Mouse (Mus musculus) CH12.LX (cell line): ENCODE results near the gene Meis2. TPM values are rescaled to one million over a fixed set of nuclear protein-coding genes. Genes with fewer than 3 reads are reported as not detected.

Source experiments
- DNase-seq: peaks from one replicate; pipeline ENCODE4 v3.0.0-alpha.2; 2013; ENCODE audit errors: extremely low read depth
- H3K27ac ChIP-seq: 2 replicates; pipeline ENCODE4 v1.5.1; 2012; ENCODE audit warnings: low read depth, mild to moderate bottlenecking, control low read depth, moderate library complexity; ENCODE audit not compliant: insufficient read depth
- H3K27me3 ChIP-seq: replicated peaks from 2 replicates; pipeline ENCODE3; 2012; ENCODE audit warnings: inconsistent platforms
- H3K36me3 ChIP-seq, 2 experiments: replicated peaks in 1 of 2; 2 replicates each; pipeline versions ENCODE3 to v1.6.1; 2012; ENCODE audit warnings: inconsistent platforms in 1 of 2, low read length in 1 of 2, mild to moderate bottlenecking in 1 of 2, mixed read lengths in 1 of 2, moderate library complexity in 1 of 2; ENCODE audit not compliant: control insufficient read depth in 1 of 2, insufficient read depth in 1 of 2
- H3K4me1 ChIP-seq, 2 experiments: 2 replicates each; pipeline ENCODE4 v1.6.1; 2012; ENCODE audit warnings: inconsistent platforms in 1 of 2, moderate library complexity in 1 of 2; ENCODE audit not compliant: insufficient read depth in 2 of 2, control insufficient read depth in 1 of 2
- H3K4me2 ChIP-seq: 2 replicates; pipeline ENCODE4 v1.6.1; 2012; ENCODE audit warnings: low read depth, mild to moderate bottlenecking, control low read depth; ENCODE audit not compliant: poor library complexity, insufficient read depth, severe bottlenecking
- H3K4me3 ChIP-seq, 3 experiments: fragments of 150-350 bp in 1 of 3; sonication (generic) in 1 of 3; replicated peaks in 1 of 3; 2 replicates each; pipeline versions ENCODE3 to v1.5.1; 2011 to 2012; ENCODE audit warnings: low read depth in 2 of 3, low read length in 2 of 3, mild to moderate bottlenecking in 2 of 3, moderate library complexity in 2 of 3, control low read depth in 1 of 3, improper control_type of control experiment in 1 of 3, inconsistent platforms in 1 of 3, mixed read lengths in 1 of 3; ENCODE audit not compliant: poor library complexity in 1 of 3
- H3K79me2 ChIP-seq: replicated peaks from 2 replicates; pipeline ENCODE4 v1.6.1; 2012; ENCODE audit warnings: mild to moderate bottlenecking, moderate library complexity; ENCODE audit not compliant: control insufficient read depth, poor library complexity, insufficient read depth, severe bottlenecking; ENCODE audit errors: extremely low read depth
- H3K9ac ChIP-seq: 2 replicates; pipeline ENCODE4 v1.6.1; 2012; ENCODE audit warnings: low read depth, mild to moderate bottlenecking, control low read depth, moderate library complexity; ENCODE audit not compliant: insufficient read depth
- H3K9me3 ChIP-seq: replicated peaks from 2 replicates; pipeline ENCODE3; 2012; ENCODE audit warnings: low read length, inconsistent platforms, mixed read lengths
- BHLHE40 ChIP-seq: IDR thresholded peaks from 2 replicates; pipeline ENCODE4 v1.6.1; 2011; ENCODE audit warnings: mild to moderate bottlenecking, low read depth, low read length, improper control_type of control experiment
- CHD2 ChIP-seq: IDR thresholded peaks from 2 replicates; pipeline ENCODE4 v1.6.1; 2011; ENCODE audit warnings: low read length, improper control_type of control experiment
- CTCF ChIP-seq, 2 experiments: IDR thresholded peaks in 1 of 2; conservative IDR thresholded peaks in 1 of 2; 2 replicates each; pipeline ENCODE4 v1.5.1; 2011 to 2012; ENCODE audit warnings: low read depth in 2 of 2, low read length in 2 of 2, improper control_type of control experiment in 1 of 2, inconsistent platforms in 1 of 2, mild to moderate bottlenecking in 1 of 2, moderate library complexity in 1 of 2
- ELF1 ChIP-seq: IDR thresholded peaks from 2 replicates; pipeline ENCODE4 v1.6.1; 2014; ENCODE audit warnings: low read depth, mild to moderate bottlenecking, inconsistent platforms, low read length, improper control_type of control experiment
- ETS1 ChIP-seq: conservative IDR thresholded peaks from 2 replicates; pipeline ENCODE4 v1.6.1; 2012; ENCODE audit warnings: low read depth, mild to moderate bottlenecking, inconsistent platforms, low read length, improper control_type of control experiment, moderate library complexity
- GABPA ChIP-seq: IDR thresholded peaks from 2 replicates; pipeline ENCODE4 v1.6.1; 2012; ENCODE audit warnings: low read depth, low read length, improper control_type of control experiment, inconsistent platforms; ENCODE audit not compliant: insufficient replicate concordance
- IRF4 ChIP-seq: IDR thresholded peaks from 2 replicates; pipeline ENCODE4 v1.6.1; 2014; ENCODE audit warnings: low read depth, mild to moderate bottlenecking, inconsistent platforms, low read length, improper control_type of control experiment
- JUND ChIP-seq: conservative IDR thresholded peaks from 2 replicates; pipeline ENCODE4 v1.6.1; 2011; ENCODE audit warnings: low read depth, low read length, improper control_type of control experiment
- KAT2A ChIP-seq: IDR thresholded peaks from 2 replicates; pipeline ENCODE4 v1.6.1; 2012; ENCODE audit warnings: low read length, improper control_type of control experiment, inconsistent platforms; ENCODE audit not compliant: insufficient replicate concordance
- MEF2A ChIP-seq: IDR thresholded peaks from 2 replicates; pipeline ENCODE4 v1.6.1; 2014; ENCODE audit warnings: low read depth, mild to moderate bottlenecking, inconsistent platforms, low read length, improper control_type of control experiment, borderline replicate concordance
- NRF1 ChIP-seq: IDR thresholded peaks from 2 replicates; pipeline ENCODE4 v1.6.1; 2014; ENCODE audit warnings: low read depth, mild to moderate bottlenecking, inconsistent platforms, low read length, improper control_type of control experiment, moderate library complexity
- PAX5 ChIP-seq: IDR thresholded peaks from 2 replicates; pipeline ENCODE4 v1.6.1; 2012; ENCODE audit warnings: low read length, inconsistent platforms, mixed read lengths
- POLR2AphosphoS2 ChIP-seq: IDR thresholded peaks from 2 replicates; pipeline ENCODE4 v1.6.1; 2011; ENCODE audit warnings: low read depth, low read length, improper control_type of control experiment
- RAD21 ChIP-seq: IDR thresholded peaks from 2 replicates; pipeline ENCODE4 v1.6.1; 2011; ENCODE audit warnings: low read depth, mild to moderate bottlenecking, low read length, improper control_type of control experiment, moderate library complexity
- SMC3 ChIP-seq: IDR thresholded peaks from 2 replicates; pipeline ENCODE4 v1.6.1; 2011; ENCODE audit warnings: low read depth, low read length, improper control_type of control experiment
- TBP ChIP-seq: conservative IDR thresholded peaks from 2 replicates; pipeline ENCODE4 v1.6.1; 2011; ENCODE audit warnings: low read depth, low read length, improper control_type of control experiment
- UBTF ChIP-seq: IDR thresholded peaks from 2 replicates; pipeline ENCODE4 v1.6.1; 2012; ENCODE audit warnings: low read depth, mild to moderate bottlenecking, inconsistent platforms, low read length, improper control_type of control experiment, moderate library complexity
- USF1 ChIP-seq: IDR thresholded peaks from 2 replicates; pipeline ENCODE4 v1.6.1; 2014; ENCODE audit warnings: low read depth, mild to moderate bottlenecking, inconsistent platforms, low read length, improper control_type of control experiment
- ZC3H11A ChIP-seq: IDR thresholded peaks from 2 replicates; pipeline ENCODE4 v1.6.1; 2012; ENCODE audit warnings: low read depth, mild to moderate bottlenecking, inconsistent platforms, low read length, improper control_type of control experiment
- ZMIZ1 ChIP-seq: IDR thresholded peaks from 2 replicates; pipeline ENCODE4 v1.6.1; 2012; ENCODE audit warnings: low read depth, mild to moderate bottlenecking, inconsistent platforms, low read length, improper control_type of control experiment
- ZNF384 ChIP-seq: IDR thresholded peaks from 2 replicates; pipeline ENCODE4 v1.6.1; 2012; ENCODE audit warnings: low read depth, low read length, improper control_type of control experiment, inconsistent platforms
- dilution Hi-C: fragments of 300-500 bp; cut with MboI; formaldehyde crosslinking; loops from 2 replicates; pipeline ENCODE4 v1.14.3; 2020; ENCODE audit warnings: low sequenced_read_pairs; ENCODE audit not compliant: extremely low pct_unique_long_range_greater_than_20kb, extremely low pct_ligation_motif_present
- in situ Hi-C: fragments of 300-500 bp; cut with MboI; formaldehyde crosslinking; loops from 3 replicates; pipeline ENCODE4 v1.14.3; 2019; ENCODE audit warnings: low sequenced_read_pairs, low pct_ligation_motif_present, low pct_unique_long_range_greater_than_20kb, mixed read lengths
- polyA plus RNA-seq: library from polyadenylated mRNA; unstranded; fragments of >175 nt; gene quantifications from 2 replicates; pipeline ENCODE4 v1.2.1, GENCODE M21; 2012; ENCODE audit warnings: low read depth; ENCODE audit not compliant: insufficient read length
- total RNA-seq, 2 experiments: library from RNA; depleted of rRNA; stranded (reverse); fragments of 300-350 nt in 1 of 2; fragments of >200 nt in 1 of 2; gene quantifications; 2 replicates each; pipeline ENCODE4 v1.2.3; 2012 to 2014

Gene Meis2
- total and polyA plus RNA-seq, 3 experiments = not detected

- no peaks in the 10 kb centered on the region for H3K9me3 ChIP-seq
- dilution Hi-C loops = no loop called here
- no peaks in the 10 kb centered on the region for H3K27me3 ChIP-seq
- no peak overlapping the region for H3K27ac ChIP-seq
- H3K4me1 ChIP-seq = no peaks in the 10 kb centered on the region; a peak in 1 of 4 replicates
- no peak overlapping the region for H3K4me3 ChIP-seq
- in situ Hi-C loops = loop anchor here (10.0 kb wide), 1 partner anchor 589 kb away; no protein-coding TSS in a partner anchor
- TF ChIP-seq NRF1 (no peak), PAX5 (no peak), CHD2 (no peak), CTCF (conservative IDR thresholded peaks at IDR 0.05 in 1 of 2, IDR thresholded peaks at IDR 0.05 in 1 of 2; ENCODE audit: low read depth in 2 of 2, low read length in 2 of 2) (no peak), POLR2AphosphoS2 (no peak), IRF4 (no peak), ZMIZ1 (no peak), ZNF384 (no peak), MEF2A (no peak), USF1 (no peak), ELF1 (no peak), ETS1 (no peak), SMC3 (no peak), GABPA (no peak), KAT2A (no peak), TBP (no peak), UBTF (no peak), ZC3H11A (no peak)
- no peak for DNase-seq
- H3K9ac ChIP-seq = no peak overlapping the region
- H3K79me2 ChIP-seq = no peaks in the 10 kb centered on the region
- H3K4me2 ChIP-seq = no peak overlapping the region
- H3K36me3 ChIP-seq = no peaks in the 10 kb centered on the region
Measured at GRCm38 (mm10) chr2:116103411-116103996, 37.9 kb upstream of the Meis2 start.

DNA sequence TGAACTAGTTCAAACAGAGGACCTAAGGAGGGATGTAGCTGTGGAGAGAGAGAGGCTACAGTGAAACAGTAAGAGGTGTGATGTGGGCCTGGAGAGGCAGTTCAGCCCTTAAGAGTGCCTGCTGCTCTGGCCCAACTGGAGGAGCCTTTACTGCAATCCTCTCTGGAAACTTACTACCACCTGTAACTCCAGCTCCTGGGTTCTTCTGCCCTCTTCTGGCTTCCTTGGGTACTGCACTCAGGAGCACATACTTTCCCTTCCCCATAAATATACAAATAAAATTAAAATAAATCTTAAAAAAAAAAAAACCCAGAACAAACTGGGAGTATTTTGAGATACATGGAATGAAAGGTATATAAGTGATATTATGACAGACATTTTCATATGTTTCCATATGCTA, 35.6 kb upstream of the Meis2 start:
- TF ChIP-seq BHLHE40 = no peak
- TF ChIP-seq JUND = no peak
- peak; percentile 34 for TF ChIP-seq SMC3
- peak; percentile 55 to 71 for TF ChIP-seq CTCF (conservative IDR thresholded peaks at IDR 0.05 in 1 of 2, IDR thresholded peaks at IDR 0.05 in 1 of 2; ENCODE audit: low read depth in 2 of 2, low read length in 2 of 2)
- peak; percentile 60 for TF ChIP-seq RAD21
- TF ChIP-seq, all 38 proteins: peak for 3
- DNase-seq = peak; percentile 53
- Histone ChIP-seq H3K9ac (no peak overlapping the region), H3K27ac (no peak overlapping the region), H3K27me3 (no peaks in the 10 kb centered on the region), H3K4me3 (no peak overlapping the region), H3K9me3 (no peaks in the 10 kb centered on the region), H3K36me3 (no peaks in the 10 kb centered on the region), H3K79me2 (no peaks in the 10 kb centered on the region), H3K4me1 (no peaks in the 10 kb centered on the region; a peak in 1 of 4 replicates), H3K4me2 (no peak overlapping the region)
- dilution Hi-C loops = no loop called here
- in situ Hi-C loops = loop anchor here (10.0 kb wide), 1 partner anchor 586 kb away; no protein-coding TSS in a partner anchor
